In the genomic region with DNA sequence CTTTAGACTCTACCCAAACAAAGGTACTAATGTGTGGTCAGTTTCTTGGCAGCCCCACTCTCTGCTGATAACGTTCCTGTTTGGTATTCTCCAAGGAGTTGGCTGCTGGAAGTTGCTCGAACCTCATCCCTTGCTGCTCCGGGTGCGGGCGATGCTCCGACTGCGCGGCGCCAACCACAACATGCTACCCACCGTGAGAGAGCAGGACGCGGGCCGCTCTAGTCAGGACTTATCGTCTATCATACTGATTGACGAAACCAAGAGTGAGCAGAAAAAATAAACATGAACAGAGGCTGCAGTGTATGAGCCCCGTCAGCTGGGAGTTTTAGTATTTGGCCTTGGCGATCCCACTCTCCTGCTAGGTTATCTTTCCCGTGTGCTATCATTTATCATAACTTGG, we compare ENCODE assay signal across 10 mouse cellular contexts.
DNase-seq lines count a peak whose midpoint lies in the region; ATAC-seq and TF ChIP-seq lines count a peak whose summit lies in the region.
"Had no signal": no experiment of that assay in that cellular context is flagged by ENCODE, and none has a peak within 500 bp of the region (broad histone marks: within the 10 kb centered on the region; RNA-seq: fewer than 3 reads in every experiment).

No protein-coding gene starts in this region.

- H3K27ac ChIP-seq in kidney, postnatal 0 days = peak overlapping the region; percentile 39
- H3K27ac ChIP-seq in embryonic fibroblast, embryonic 13.5 days (ENCODE audit: insufficient read depth, low read length) = peak overlapping the region; percentile 91
- peak overlapping the region; percentile 91 for H3K27ac ChIP-seq in limb, embryonic 10.5 days
- H3K27ac ChIP-seq in neural tube, embryonic 11.5 days (ENCODE audit: low read depth, low read length) = no peak overlapping the region
- H3K27ac ChIP-seq: embryonic facial prominence, embryonic 15.5 days had no signal

- peaks cover 22% of the 10 kb centered on the region for H3K4me1 ChIP-seq in kidney, postnatal 0 days (replicated peaks; ENCODE audit: insufficient read depth, low read length)
- H3K4me1 ChIP-seq in embryonic fibroblast, embryonic 13.5 days (ENCODE audit: control insufficient read depth, insufficient read depth, low read length) = peaks cover 9% of the 10 kb centered on the region
- H3K4me1 ChIP-seq in limb, embryonic 10.5 days = peaks cover 84% of the 10 kb centered on the region
- H3K4me1 ChIP-seq in neural tube, embryonic 11.5 days (ENCODE audit: control insufficient read depth, insufficient read depth, low read length) = no peaks in the 10 kb centered on the region
- H3K4me1 ChIP-seq: embryonic facial prominence, embryonic 15.5 days had no signal

- no peaks in the 10 kb centered on the region for H3K36me3 ChIP-seq in kidney, postnatal 0 days (ENCODE audit: insufficient read depth, low read length)
- no peaks in the 10 kb centered on the region for H3K36me3 ChIP-seq in limb, embryonic 10.5 days
- no peaks in the 10 kb centered on the region for H3K36me3 ChIP-seq in neural tube, embryonic 11.5 days (ENCODE audit: control insufficient read depth, insufficient read depth, low read length)
- H3K36me3 ChIP-seq: embryonic facial prominence, embryonic 15.5 days had no signal

- H3K27me3 ChIP-seq in kidney, postnatal 0 days (ENCODE audit: insufficient read depth, low read length) = no peaks in the 10 kb centered on the region
- no peaks in the 10 kb centered on the region for H3K27me3 ChIP-seq in limb, embryonic 10.5 days (ENCODE audit: low read depth, poor library complexity, severe bottlenecking)
- no peaks in the 10 kb centered on the region for H3K27me3 ChIP-seq in neural tube, embryonic 11.5 days (ENCODE audit: control insufficient read depth, insufficient read depth, low read length)

- no peak for TF ChIP-seq CTCF in kidney, postnatal 0 days (IDR thresholded peaks at IDR 0.05; ENCODE audit: low read depth)
- TF ChIP-seq CTCF in embryonic fibroblast, embryonic 13.5 days (IDR thresholded peaks at IDR 0.05; ENCODE audit: borderline replicate concordance, insufficient read depth, low read length) = no peak

- no peaks in the 10 kb centered on the region for H3K9me3 ChIP-seq in kidney, postnatal 0 days (replicated peaks; ENCODE audit: low read length)
- no peaks in the 10 kb centered on the region for H3K9me3 ChIP-seq in limb, embryonic 10.5 days (replicated peaks)
- no peaks in the 10 kb centered on the region for H3K9me3 ChIP-seq in neural tube, embryonic 11.5 days (ENCODE audit: control insufficient read depth, low read length)
- H3K9me3 ChIP-seq: embryonic facial prominence, embryonic 15.5 days had no signal

- no peak for ATAC-seq in kidney, postnatal 0 days (replicated peaks; ENCODE audit: low FRiP score, low read depth)
- ATAC-seq in neural tube, embryonic 11.5 days (ENCODE audit: insufficient read depth, low FRiP score, low TSS enrichment) = no peak

- TF ChIP-seq POLR2A in embryonic fibroblast, embryonic 13.5 days (IDR thresholded peaks at IDR 0.05; ENCODE audit: low read depth, low read length) = no peak

- DNase-seq in kidney, postnatal 0 days (ENCODE audit: low spot score) = peak; percentile 26
- no peak for DNase-seq in kidney, adult 11 months
- peak; percentile 49 for DNase-seq in limb, embryonic 10.5 days (ENCODE audit: low spot score)
- DNase-seq in neural tube, embryonic 11.5 days (ENCODE audit: low spot score) = peak; percentile 36
- no peak for DNase-seq in gastrocnemius, postnatal 25 days
- no peak for DNase-seq in c-Kit-positive CD71-positive TER-119-positive erythroid progenitor cells, embryonic 14.5 days (ENCODE audit: low spot score)
- DNase-seq in spleen, postnatal 10 days (ENCODE audit: low spot score in 2 of 2) = no peak
- DNase-seq: adrenal gland, adult 8-10 months had no signal

- H3K9ac ChIP-seq in kidney, postnatal 0 days (ENCODE audit: low read depth, low read length) = no peak overlapping the region
- H3K9ac ChIP-seq in neural tube, embryonic 11.5 days (ENCODE audit: low read length) = no peak overlapping the region
- H3K9ac ChIP-seq: embryonic facial prominence, embryonic 15.5 days had no signal

- 59% methylated on average over 18 of the region's 18 CpGs for WGBS in kidney, postnatal 0 days
- WGBS in limb, embryonic 10.5 days = 67% methylated on average over 18 of the region's 18 CpGs
- 71% methylated on average over 18 of the region's 18 CpGs for WGBS in neural tube, embryonic 11.5 days

- H3K4me3 ChIP-seq in kidney, postnatal 0 days (replicated peaks; ENCODE audit: low read depth, low read length) = peak overlapping the region; percentile 15; the same call in 1 of the 2 replicates
- H3K4me3 ChIP-seq in embryonic fibroblast, embryonic 13.5 days (ENCODE audit: insufficient read depth, low read length) = no peak overlapping the region
- H3K4me3 ChIP-seq in limb, embryonic 10.5 days = no peak overlapping the region
- H3K4me3 ChIP-seq in neural tube, embryonic 11.5 days (ENCODE audit: low read depth, low read length) = no peak overlapping the region
- H3K4me3 ChIP-seq: embryonic facial prominence, embryonic 15.5 days had no signal

- H3K4me2 ChIP-seq in kidney, postnatal 0 days (ENCODE audit: low read length) = peak overlapping the region; percentile 44
- no peak overlapping the region for H3K4me2 ChIP-seq in neural tube, embryonic 11.5 days (ENCODE audit: low read depth)
- H3K4me2 ChIP-seq: embryonic facial prominence, embryonic 15.5 days had no signal

Comparison
In these comparisons a context has a peak if more than half of its experiments do, and no peak if none do; other contexts are left out.
1. DNase-seq: peak in kidney, postnatal 0 days (single experiment), limb, embryonic 10.5 days (single experiment) and neural tube, embryonic 11.5 days (single experiment); none in kidney, adult 11 months (single experiment), gastrocnemius, postnatal 25 days (single experiment), c-Kit-positive CD71-positive TER-119-positive erythroid progenitor cells, embryonic 14.5 days (single experiment) and spleen, postnatal 10 days (0 of 2).